Mouse (Mus musculus): ENCODE data around the gene Scn8a. TPM values are rescaled to one million over a fixed set of nuclear protein-coding genes. Genes with fewer than 3 reads are reported as not detected.
A peak's percentile ranks its signal among the peaks of the same experiment; 100 is the strongest.

Scn8a gene
- polyA plus RNA-seq, 1 experiment from 2014 or later = 4.9 TPM

DNA sequence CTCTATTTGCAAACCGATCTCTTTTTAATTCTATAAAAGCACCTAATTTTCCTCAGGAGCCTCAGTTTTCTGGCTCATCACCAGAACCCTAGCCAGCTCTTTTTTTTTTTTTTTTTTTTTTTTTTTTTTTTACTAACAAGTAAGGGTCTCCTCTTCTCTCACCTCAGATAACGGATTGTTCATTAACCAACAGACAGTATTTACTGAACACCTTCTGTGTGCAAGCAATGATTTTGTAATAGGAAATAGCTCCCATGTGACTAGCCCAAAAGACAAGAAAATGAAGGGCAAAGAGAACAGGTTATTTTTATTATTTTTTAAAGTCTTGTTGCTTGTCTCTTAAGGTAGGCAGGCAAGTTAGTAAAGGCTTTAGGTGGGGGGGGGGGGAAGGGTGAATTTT lies 82.6 kb downstream of the Scn8a start:
- no peak overlapping the region for H3K27ac ChIP-seq (replicated peaks; ENCODE audit: low read depth, low read length)
- DNase-seq (ENCODE audit: low spot score) = no peak
- no peak overlapping the region for H3K4me3 ChIP-seq (ENCODE audit: low read depth, low read length)
- no peaks in the 10 kb centered on the region for H3K36me3 ChIP-seq (ENCODE audit: control insufficient read depth, insufficient read depth, low read length)
- no peaks in the 10 kb centered on the region for H3K9me3 ChIP-seq (ENCODE audit: control insufficient read depth, low read length)
- 86% methylated on average over 2 of the region's 2 CpGs for WGBS
- H3K4me2 ChIP-seq (ENCODE audit: low read depth, low read length) = no peak overlapping the region
- no peak overlapping the region for H3K9ac ChIP-seq (ENCODE audit: low read depth, low read length)
- H3K4me1 ChIP-seq (ENCODE audit: control insufficient read depth, insufficient read depth, low read length) = no peaks in the 10 kb centered on the region
- no peak for ATAC-seq (ENCODE audit: low read depth)
- no peaks in the 10 kb centered on the region for H3K27me3 ChIP-seq (replicated peaks; ENCODE audit: control insufficient read depth, insufficient read depth, low read length)

DNA sequence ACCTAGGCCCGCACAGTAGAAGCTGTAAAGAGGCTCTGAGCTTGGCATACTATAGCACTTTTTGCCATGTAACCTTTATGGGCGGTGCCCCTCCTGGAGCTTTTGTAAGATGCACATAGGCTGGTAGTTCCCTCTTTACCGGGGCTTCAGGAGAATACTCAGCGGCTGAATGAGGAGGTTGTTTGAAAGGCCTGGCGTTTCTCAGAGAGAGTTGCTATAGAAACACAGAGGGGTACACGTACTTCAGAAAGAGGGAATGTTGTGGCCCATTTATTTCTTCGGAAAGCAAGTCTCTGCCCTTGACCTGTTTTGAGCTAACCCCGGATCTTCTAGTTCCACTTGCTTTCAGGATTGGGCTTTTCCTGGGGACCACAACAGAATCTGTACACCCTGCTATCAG lies 83.2 kb downstream of the Scn8a start:
- Histone ChIP-seq H3K27me3 (replicated peaks; ENCODE audit: control insufficient read depth, insufficient read depth, low read length) (no peaks in the 10 kb centered on the region), H3K9ac (ENCODE audit: low read depth, low read length) (no peak overlapping the region), H3K27ac (replicated peaks; ENCODE audit: low read depth, low read length) (no peak overlapping the region), H3K36me3 (ENCODE audit: control insufficient read depth, insufficient read depth, low read length) (no peaks in the 10 kb centered on the region), H3K4me1 (ENCODE audit: control insufficient read depth, insufficient read depth, low read length) (no peaks in the 10 kb centered on the region), H3K4me3 (ENCODE audit: low read depth, low read length) (no peak overlapping the region), H3K9me3 (ENCODE audit: control insufficient read depth, low read length) (no peaks in the 10 kb centered on the region), H3K4me2 (ENCODE audit: low read depth, low read length) (no peak overlapping the region)
- DNase-seq (ENCODE audit: low spot score) (no peak), ATAC-seq (ENCODE audit: low read depth) (no peak)
- WGBS = 57% methylated on average over 8 of the region's 8 CpGs

GRCm38 (mm10) chr15:100953955-100954354 lies 84.3 kb downstream of the Scn8a start:
- WGBS = 63% methylated on average over 7 of the region's 7 CpGs
- H3K4me3 ChIP-seq (ENCODE audit: low read depth, low read length) = no peak overlapping the region
- no peaks in the 10 kb centered on the region for H3K27me3 ChIP-seq (replicated peaks; ENCODE audit: control insufficient read depth, insufficient read depth, low read length)
- H3K4me2 ChIP-seq (ENCODE audit: low read depth, low read length) = no peak overlapping the region
- no peak for DNase-seq (ENCODE audit: low spot score)
- no peaks in the 10 kb centered on the region for H3K36me3 ChIP-seq (ENCODE audit: control insufficient read depth, insufficient read depth, low read length)
- ATAC-seq (ENCODE audit: low read depth) = no peak
- H3K9ac ChIP-seq (ENCODE audit: low read depth, low read length) = no peak overlapping the region
- no peaks in the 10 kb centered on the region for H3K4me1 ChIP-seq (ENCODE audit: control insufficient read depth, insufficient read depth, low read length)
- H3K9me3 ChIP-seq (ENCODE audit: control insufficient read depth, low read length) = no peaks in the 10 kb centered on the region
- no peak overlapping the region for H3K27ac ChIP-seq (replicated peaks; ENCODE audit: low read depth, low read length)

DNA sequence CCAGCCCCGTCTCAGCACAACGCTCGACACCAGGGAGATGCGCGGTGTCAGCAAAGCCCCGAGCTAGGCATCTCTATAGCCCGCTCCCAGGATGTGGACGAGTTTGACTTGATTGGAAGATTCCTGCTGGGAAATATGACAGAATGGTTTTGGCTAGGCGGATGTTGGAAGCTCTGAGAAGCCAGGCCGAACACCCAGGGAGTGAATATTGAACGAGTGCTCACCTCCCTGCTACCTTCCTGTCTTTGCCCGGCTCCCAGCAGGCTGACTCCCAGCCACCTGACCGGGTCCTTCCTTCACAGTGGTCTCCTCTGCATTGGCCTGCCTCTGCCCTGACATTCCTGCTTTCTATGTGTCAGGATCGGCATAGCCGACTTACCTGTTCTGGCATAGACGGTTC lies 85.1 kb downstream of the Scn8a start:
- no peaks in the 10 kb centered on the region for H3K36me3 ChIP-seq (ENCODE audit: control insufficient read depth, insufficient read depth, low read length)
- H3K4me2 ChIP-seq (ENCODE audit: low read depth, low read length) = no peak overlapping the region
- 73% methylated on average over 16 of the region's 16 CpGs for WGBS

DNA sequence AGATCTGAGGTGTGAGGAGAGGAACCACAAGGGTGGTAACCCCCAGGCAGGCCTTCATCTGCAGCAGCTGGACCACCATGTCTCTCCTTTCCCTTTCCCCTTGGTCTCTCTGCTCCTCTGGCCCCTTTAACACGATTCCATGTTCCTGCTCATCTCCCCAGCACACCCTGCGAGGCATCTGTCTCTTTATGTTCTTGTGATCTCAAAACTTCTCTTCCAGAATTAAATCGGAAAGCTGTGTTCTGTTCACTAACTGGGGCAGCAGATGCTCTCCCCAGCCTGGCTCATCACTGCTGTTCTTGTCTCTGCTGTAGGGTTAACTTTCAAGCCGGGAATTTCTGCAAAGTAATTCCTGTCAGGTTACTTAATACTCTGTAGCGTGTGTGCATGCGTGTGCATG lies 91.3 kb downstream of the Scn8a start:
- H3K4me1 ChIP-seq (ENCODE audit: control insufficient read depth, insufficient read depth, low read length) = no peaks in the 10 kb centered on the region
- WGBS = 66% methylated on average over 6 of the region's 6 CpGs
- no peak for DNase-seq (ENCODE audit: low spot score)
- no peak overlapping the region for H3K4me2 ChIP-seq (ENCODE audit: low read depth, low read length)
- no peak overlapping the region for H3K4me3 ChIP-seq (ENCODE audit: low read depth, low read length)
- no peaks in the 10 kb centered on the region for H3K9me3 ChIP-seq (ENCODE audit: control insufficient read depth, low read length)
- H3K27ac ChIP-seq (replicated peaks; ENCODE audit: low read depth, low read length) = no peak overlapping the region
- H3K9ac ChIP-seq (ENCODE audit: low read depth, low read length) = no peak overlapping the region
- no peaks in the 10 kb centered on the region for H3K27me3 ChIP-seq (replicated peaks; ENCODE audit: control insufficient read depth, insufficient read depth, low read length)
- H3K36me3 ChIP-seq (ENCODE audit: control insufficient read depth, insufficient read depth, low read length) = no peaks in the 10 kb centered on the region
- no peak for ATAC-seq (ENCODE audit: low read depth)

More for the DNA sequence above, 85.1 kb downstream of the Scn8a start:
- Histone ChIP-seq H3K4me3 (ENCODE audit: low read depth, low read length) (no peak overlapping the region), H3K9ac (ENCODE audit: low read depth, low read length) (no peak overlapping the region), H3K4me1 (ENCODE audit: control insufficient read depth, insufficient read depth, low read length) (no peaks in the 10 kb centered on the region), H3K9me3 (ENCODE audit: control insufficient read depth, low read length) (no peaks in the 10 kb centered on the region), H3K27ac (replicated peaks; ENCODE audit: low read depth, low read length) (no peak overlapping the region), H3K27me3 (replicated peaks; ENCODE audit: control insufficient read depth, insufficient read depth, low read length) (no peaks in the 10 kb centered on the region)
- ATAC-seq (ENCODE audit: low read depth) (no peak), DNase-seq (ENCODE audit: low spot score) (no peak)

- no peak for ATAC-seq (ENCODE audit: low read depth)
- no peak overlapping the region for H3K4me3 ChIP-seq (ENCODE audit: low read depth, low read length)
- no peak for DNase-seq (ENCODE audit: low spot score)
- WGBS = 61% methylated on average over 4 of the region's 4 CpGs
- H3K27ac ChIP-seq (replicated peaks; ENCODE audit: low read depth, low read length) = no peak overlapping the region
- no peak overlapping the region for H3K4me2 ChIP-seq (ENCODE audit: low read depth, low read length)
- H3K4me1 ChIP-seq (ENCODE audit: control insufficient read depth, insufficient read depth, low read length) = no peaks in the 10 kb centered on the region
- H3K9ac ChIP-seq (ENCODE audit: low read depth, low read length) = no peak overlapping the region
- H3K27me3 ChIP-seq (replicated peaks; ENCODE audit: control insufficient read depth, insufficient read depth, low read length) = no peaks in the 10 kb centered on the region
- no peaks in the 10 kb centered on the region for H3K9me3 ChIP-seq (ENCODE audit: control insufficient read depth, low read length)
- H3K36me3 ChIP-seq (ENCODE audit: control insufficient read depth, insufficient read depth, low read length) = no peaks in the 10 kb centered on the region
These were observed 91.9 kb downstream of the Scn8a start for GRCm38 (mm10) chr15:100961561-100961960.

DNA sequence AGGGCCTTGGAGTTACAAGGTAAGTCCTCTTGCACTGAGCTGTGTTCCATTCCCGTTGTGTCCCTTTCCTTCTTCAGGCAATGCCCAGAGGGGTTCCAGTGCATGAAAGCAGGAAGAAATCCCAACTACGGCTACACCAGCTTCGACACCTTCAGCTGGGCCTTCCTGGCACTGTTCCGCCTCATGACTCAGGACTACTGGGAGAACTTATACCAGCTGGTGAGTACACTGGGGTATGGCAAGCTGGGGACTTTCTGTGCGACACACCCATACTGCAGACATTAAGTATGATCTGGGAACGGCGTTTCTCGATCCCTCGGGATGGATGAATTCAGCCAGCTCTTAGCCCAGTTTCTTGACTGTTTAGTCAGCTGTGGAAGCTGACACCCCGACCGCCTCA lies 101.8 kb downstream of the Scn8a start:
- DNase-seq (ENCODE audit: low spot score) = no peak
- no peaks in the 10 kb centered on the region for H3K9me3 ChIP-seq (ENCODE audit: control insufficient read depth, low read length)
- 63% methylated on average over 11 of the region's 11 CpGs for WGBS
- ATAC-seq (ENCODE audit: low read depth) = no peak
- H3K4me3 ChIP-seq (ENCODE audit: low read depth, low read length) = no peak overlapping the region
- no peak overlapping the region for H3K4me2 ChIP-seq (ENCODE audit: low read depth, low read length)
- no peak overlapping the region for H3K27ac ChIP-seq (replicated peaks; ENCODE audit: low read depth, low read length)
- H3K27me3 ChIP-seq (replicated peaks; ENCODE audit: control insufficient read depth, insufficient read depth, low read length) = no peaks in the 10 kb centered on the region
- H3K36me3 ChIP-seq (ENCODE audit: control insufficient read depth, insufficient read depth, low read length) = no peaks in the 10 kb centered on the region
- peak overlapping the region; percentile 5; the same call in 1 of the 2 replicates for H3K9ac ChIP-seq (ENCODE audit: low read depth, low read length)
- no peaks in the 10 kb centered on the region for H3K4me1 ChIP-seq (ENCODE audit: control insufficient read depth, insufficient read depth, low read length)

DNA sequence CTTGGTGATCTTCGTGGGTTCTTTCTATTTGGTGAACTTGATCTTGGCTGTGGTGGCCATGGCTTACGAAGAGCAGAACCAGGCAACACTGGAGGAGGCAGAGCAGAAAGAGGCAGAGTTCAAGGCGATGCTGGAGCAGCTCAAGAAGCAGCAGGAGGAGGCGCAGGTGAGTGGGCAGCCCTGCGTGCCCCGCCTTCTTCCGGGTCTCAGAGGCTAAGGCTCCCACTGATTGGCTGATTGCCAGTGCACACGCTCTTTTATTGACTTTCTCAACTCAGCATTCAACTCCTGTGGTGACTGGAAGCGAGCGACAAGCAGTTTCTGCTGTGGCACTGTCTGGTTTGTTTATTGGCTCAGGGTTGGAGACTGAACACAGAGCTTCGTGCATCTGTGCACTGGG lies 103.1 kb downstream of the Scn8a start:
- H3K36me3 ChIP-seq (ENCODE audit: control insufficient read depth, insufficient read depth, low read length) = no peaks in the 10 kb centered on the region
- H3K9me3 ChIP-seq (ENCODE audit: control insufficient read depth, low read length) = no peaks in the 10 kb centered on the region
- no peak overlapping the region for H3K27ac ChIP-seq (replicated peaks; ENCODE audit: low read depth, low read length)
- no peak overlapping the region for H3K4me2 ChIP-seq (ENCODE audit: low read depth, low read length)
- H3K9ac ChIP-seq (ENCODE audit: low read depth, low read length) = no peak overlapping the region
- H3K4me3 ChIP-seq (ENCODE audit: low read depth, low read length) = no peak overlapping the region
- no peaks in the 10 kb centered on the region for H3K4me1 ChIP-seq (ENCODE audit: control insufficient read depth, insufficient read depth, low read length)
- no peaks in the 10 kb centered on the region for H3K27me3 ChIP-seq (replicated peaks; ENCODE audit: control insufficient read depth, insufficient read depth, low read length)
- ATAC-seq (ENCODE audit: low read depth) (no peak), DNase-seq (ENCODE audit: low spot score) (peak; percentile 56)
- WGBS = 42% methylated on average over 11 of the region's 11 CpGs

DNA sequence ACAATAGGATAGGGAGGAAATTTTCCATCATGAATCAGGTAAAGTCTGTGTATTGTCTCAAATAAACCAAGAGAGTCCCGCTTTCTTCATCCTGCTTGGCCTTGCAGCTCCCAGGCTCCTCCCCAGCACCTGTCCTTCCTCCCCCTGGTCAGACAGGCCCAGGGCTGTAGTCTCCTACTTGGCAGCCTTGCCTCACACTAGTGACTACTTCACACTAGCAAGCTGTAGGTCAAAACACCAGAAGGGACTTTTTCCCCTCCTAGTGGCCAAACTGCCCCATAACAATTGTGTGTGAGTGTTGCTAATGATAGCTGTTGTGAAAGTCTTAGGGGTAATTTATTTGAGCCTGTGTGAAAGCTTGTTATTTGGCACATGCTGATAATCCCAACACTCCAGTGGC lies 105.0 kb downstream of the Scn8a start:
- H3K27me3 ChIP-seq (replicated peaks; ENCODE audit: control insufficient read depth, insufficient read depth, low read length) = no peaks in the 10 kb centered on the region
- no peak for ATAC-seq (ENCODE audit: low read depth)
- H3K9ac ChIP-seq (ENCODE audit: low read depth, low read length) = no peak overlapping the region
- H3K9me3 ChIP-seq (ENCODE audit: control insufficient read depth, low read length) = no peaks in the 10 kb centered on the region
- no peaks in the 10 kb centered on the region for H3K4me1 ChIP-seq (ENCODE audit: control insufficient read depth, insufficient read depth, low read length)
- no peak overlapping the region for H3K27ac ChIP-seq (replicated peaks; ENCODE audit: low read depth, low read length)
- H3K36me3 ChIP-seq (ENCODE audit: control insufficient read depth, insufficient read depth, low read length) = no peaks in the 10 kb centered on the region
- 83% methylated on average over 1 of the region's 1 CpGs for WGBS
- no peak overlapping the region for H3K4me2 ChIP-seq (ENCODE audit: low read depth, low read length)
- no peak for DNase-seq (ENCODE audit: low spot score)
- H3K4me3 ChIP-seq (ENCODE audit: low read depth, low read length) = no peak overlapping the region
